24 mouse cellular contexts compared by ENCODE assay signal in genomic region chr6:30676506-30676905, GRCm38 (mm10). TPM values are rescaled to one million over a fixed set of nuclear protein-coding genes. Genes with fewer than 3 reads are reported as not detected.
DNase-seq lines count a peak whose midpoint lies in the region; ATAC-seq and TF ChIP-seq lines count a peak whose summit lies in the region.
"Had no signal": no experiment of that assay in that cellular context is flagged by ENCODE, and none has a peak within 500 bp of the region (broad histone marks: within the 10 kb centered on the region; RNA-seq: fewer than 3 reads in every experiment).

No protein-coding gene starts in this region.

- 87% methylated on average over 6 of the region's 6 CpGs for WGBS in kidney, embryonic 15.5 days
- 50% methylated on average over 6 of the region's 6 CpGs for WGBS in embryonic facial prominence, embryonic 13.5 days
- 58% methylated on average over 6 of the region's 6 CpGs for whole genome bisulfite sequencing in liver, postnatal 0 days (ENCODE audit: insufficient replicate concordance)

- ATAC-seq in kidney, embryonic 15.5 days (replicated peaks; ENCODE audit: low FRiP score), result no peak
- ATAC-seq in embryonic facial prominence, embryonic 13.5 days (ENCODE audit: insufficient number of reproducible peaks, insufficient read depth, low FRiP score, low TSS enrichment, low read depth), result no peak
- ATAC-seq in erythroid progenitor cell, adult 5-6 weeks (replicated peaks; ENCODE audit: low FRiP score, poor library complexity, severe bottlenecking), result peak; percentile 93
- ATAC-seq in liver, postnatal 0 days, result 0 out of 2 replicates have a peak, but pooled peaks have one; percentile 25
- ATAC-seq: inflammation-experienced regulatory T-cells, adult 6 months; midbrain, embryonic 13.5 days had no signal

- no peak for TF ChIP-seq CTCF in liver, postnatal 0 days (IDR thresholded peaks at IDR 0.05; ENCODE audit: low read depth)

- H3K4me2 ChIP-seq in kidney, embryonic 15.5 days, result no peak overlapping the region
- H3K4me2 ChIP-seq in embryonic facial prominence, embryonic 13.5 days, result no peak overlapping the region
- H3K4me2 ChIP-seq in liver, postnatal 0 days (ENCODE audit: low read depth, low read length), result no peak overlapping the region
- H3K4me2 ChIP-seq: midbrain, embryonic 13.5 days had no signal

- peaks cover 66% of the 10 kb centered on the region for H3K4me1 ChIP-seq in kidney, embryonic 15.5 days
- H3K4me1 ChIP-seq in embryonic facial prominence, embryonic 13.5 days, result peaks cover 69% of the 10 kb centered on the region
- H3K4me1 ChIP-seq in liver, postnatal 0 days (ENCODE audit: insufficient read depth), result peaks cover 8% of the 10 kb centered on the region; the same call in 1 of the 2 replicates

- TF ChIP-seq EP300 in liver, postnatal 0 days (IDR thresholded peaks at IDR 0.05; ENCODE audit: low read depth), result no peak

- H3K9ac ChIP-seq in kidney, embryonic 15.5 days, result no peak overlapping the region
- H3K9ac ChIP-seq in embryonic facial prominence, embryonic 13.5 days, result no peak overlapping the region
- H3K9ac ChIP-seq in liver, postnatal 0 days (replicated peaks), result no peak overlapping the region

- no peaks in the 10 kb centered on the region for H3K36me3 ChIP-seq in kidney, embryonic 15.5 days
- H3K36me3 ChIP-seq in embryonic facial prominence, embryonic 13.5 days, result 0 out of 2 replicates have a peak, but pooled peaks cover 3% of the 10 kb centered on the region
- no peaks in the 10 kb centered on the region for H3K36me3 ChIP-seq in liver, postnatal 0 days (replicated peaks; ENCODE audit: insufficient read depth, low read length)
- H3K36me3 ChIP-seq: midbrain, embryonic 13.5 days had no signal

- no peak for DNase-seq in kidney, adult 11 months
- no peak for DNase-seq in liver, postnatal 0 days
- no peak for DNase-seq in lung, postnatal 4 days
- DNase-seq in embryo, embryonic 11 days, result no peak
- DNase-seq: adrenal gland, postnatal 10 days; cerebellum, adult 11-12 months; cerebellum, postnatal 14 days; heart, adult 2 months; kidney, adult 8-10 months; kidney, postnatal 25 days; right cerebral cortex, postnatal 14 days; spleen, adult 18-20 months; thymus, postnatal 36 days had no signal

- H3K9me3 ChIP-seq in kidney, embryonic 15.5 days (replicated peaks), result no peaks in the 10 kb centered on the region
- H3K9me3 ChIP-seq in embryonic facial prominence, embryonic 13.5 days, result no peaks in the 10 kb centered on the region
- no peaks in the 10 kb centered on the region for H3K9me3 ChIP-seq in liver, postnatal 0 days (ENCODE audit: low read length)
- H3K9me3 ChIP-seq: limb, embryonic 12.5 days; midbrain, embryonic 13.5 days had no signal

- H3K27me3 ChIP-seq in kidney, embryonic 15.5 days, result no peaks in the 10 kb centered on the region
- H3K27me3 ChIP-seq in embryonic facial prominence, embryonic 13.5 days, result no peaks in the 10 kb centered on the region
- no peaks in the 10 kb centered on the region for H3K27me3 ChIP-seq in liver, postnatal 0 days (ENCODE audit: insufficient read depth, low read length)
- H3K27me3 ChIP-seq: limb, embryonic 12.5 days; midbrain, embryonic 13.5 days had no signal

- 0 out of 2 replicates have a peak overlapping the region, but pooled peaks have one; percentile 97 for H3K27ac ChIP-seq in kidney, embryonic 15.5 days
- H3K27ac ChIP-seq in embryonic facial prominence, embryonic 13.5 days, result peak overlapping the region; percentile 99
- no peak overlapping the region for H3K27ac ChIP-seq in liver, postnatal 0 days (ENCODE audit: low read depth)
- H3K27ac ChIP-seq: heart, adult 2 months had no signal

- H3K4me3 ChIP-seq in kidney, embryonic 15.5 days (replicated peaks), result no peak overlapping the region
- H3K4me3 ChIP-seq in embryonic facial prominence, embryonic 13.5 days, result no peak overlapping the region
- H3K4me3 ChIP-seq in liver, postnatal 0 days (ENCODE audit: low read depth, low read length), result no peak overlapping the region
- H3K4me3 ChIP-seq: heart, adult 2 months; limb, embryonic 12.5 days; midbrain, embryonic 13.5 days; myocyte had no signal

RNA-seq across cellular contexts. Expression of gene Cep41, which starts 17.0 kb away (rescaled TPM):
- 23.5 and 24.9 TPM in 2 replicates for polyA plus RNA-seq in kidney, embryonic 15.5 days (2015; fragmentation: Nextera tagmentation; extraction: Ambion mirVana)
- 23.4 and 23.9 TPM in 2 replicates for polyA plus RNA-seq in embryonic facial prominence, embryonic 13.5 days (2015; fragmentation: Nextera tagmentation; extraction: Ambion mirVana)
- 3.2 and 49.0 TPM in 2 replicates for total RNA-seq in erythroid progenitor cell, adult 5-6 weeks (2015; ENCODE audit: low replicate concordance)
- total RNA-seq in erythroid progenitor cell, adult 5-6 weeks (2017; ENCODE audit: low replicate concordance), result 3.1 and 5.5 TPM in 2 replicates
- polyA plus RNA-seq in liver, postnatal 0 days (2015; fragmentation: Nextera tagmentation; extraction: Ambion mirVana), result 2.8 TPM in 2 replicates

RNA-seq across cellular contexts. Expression of gene Cpa1, which starts 37.5 kb away (rescaled TPM):
- 1.8 and 3.0 TPM in 2 replicates for polyA plus RNA-seq in kidney, embryonic 15.5 days (2015; fragmentation: Nextera tagmentation; extraction: Ambion mirVana)
- polyA plus RNA-seq in embryonic facial prominence, embryonic 13.5 days (2015; fragmentation: Nextera tagmentation; extraction: Ambion mirVana), result 0.34 and 0.87 TPM in 2 replicates
- total RNA-seq in erythroid progenitor cell, adult 5-6 weeks (2015; ENCODE audit: low replicate concordance), result not detected in 2 replicates
- total RNA-seq in erythroid progenitor cell, adult 5-6 weeks (2017; ENCODE audit: low replicate concordance), result not detected in 2 replicates
- 0.15 and 2.7 TPM in 2 replicates for polyA plus RNA-seq in liver, postnatal 0 days (2015; fragmentation: Nextera tagmentation; extraction: Ambion mirVana)
- total RNA-seq: gastrocnemius, adult 8-10 months; hematopoietic stem cell, adult 5-6 weeks; layer of hippocampus, postnatal 10 days; left cerebral cortex, adult 8-10 months had no signal
- polyA plus RNA-seq: inflammation-experienced regulatory T-cells, adult 6 months had no signal

RNA-seq across cellular contexts. Expression of gene Mest, which starts 46.8 kb away (rescaled TPM):
- 2,036 and 2,131 TPM in 2 replicates for polyA plus RNA-seq in kidney, embryonic 15.5 days (2015; fragmentation: Nextera tagmentation; extraction: Ambion mirVana)
- 874 and 912 TPM in 2 replicates for polyA plus RNA-seq in embryonic facial prominence, embryonic 13.5 days (2015; fragmentation: Nextera tagmentation; extraction: Ambion mirVana)
- total RNA-seq in erythroid progenitor cell, adult 5-6 weeks (2015; ENCODE audit: low replicate concordance), result not detected in 2 replicates
- not detected in 2 replicates for total RNA-seq in erythroid progenitor cell, adult 5-6 weeks (2017; ENCODE audit: low replicate concordance)
- polyA plus RNA-seq in liver, postnatal 0 days (2015; fragmentation: Nextera tagmentation; extraction: Ambion mirVana), result 117 and 119 TPM in 2 replicates

Comparison
In these comparisons a context has a peak if more than half of its experiments do, and no peak if none do; other contexts are left out.
1. ATAC-seq: peak in erythroid progenitor cell, adult 5-6 weeks (single experiment) and liver, postnatal 0 days (single experiment); none in kidney, embryonic 15.5 days (single experiment) and embryonic facial prominence, embryonic 13.5 days (single experiment).